Mouse (Mus musculus): ENCODE data around the gene Mypop.
A peak's percentile ranks its signal among the peaks of the same experiment; 100 is the strongest.

The Mypop gene

GRCm38 (mm10) chr7:19021048-19021447 is 30.0 kb downstream of the Mypop start:
- no peak for DNase-seq (ENCODE audit: low spot score)

DNA sequence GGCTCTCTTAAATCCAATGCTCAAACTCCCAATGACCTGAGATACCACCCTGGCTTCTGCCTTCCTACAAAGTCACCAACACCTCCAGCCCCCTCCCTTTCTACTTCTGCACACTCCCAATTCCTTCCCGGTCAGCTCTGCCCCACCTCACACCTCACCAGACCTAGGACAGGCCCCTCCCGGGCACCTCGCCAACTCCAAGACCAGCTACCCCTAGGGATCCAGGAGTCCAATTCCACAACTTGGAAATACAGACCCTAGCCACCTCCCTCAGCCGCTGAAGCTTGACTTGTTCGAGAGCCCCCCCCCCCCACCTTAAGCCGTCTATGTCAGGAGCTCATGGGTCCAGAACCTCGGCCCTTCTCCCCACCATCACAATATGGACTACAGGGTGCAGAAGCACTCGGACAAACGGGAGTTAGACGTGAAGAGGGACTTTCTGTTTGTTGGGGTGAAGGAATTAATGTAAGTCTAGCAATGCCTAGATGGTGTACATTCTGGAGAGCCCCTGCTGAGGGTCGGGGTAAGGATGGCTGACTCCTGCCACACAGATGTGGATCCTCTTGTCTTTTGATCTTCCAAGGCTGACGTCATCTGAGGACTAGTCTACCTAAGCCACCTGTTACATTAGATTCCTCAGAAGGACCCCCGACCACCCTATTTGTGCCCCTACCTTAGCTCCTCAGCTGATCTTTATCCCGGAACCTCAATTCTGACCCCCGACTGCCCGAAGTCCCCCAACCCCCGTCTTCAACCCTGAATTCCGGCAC is 31.3 kb downstream of the Mypop start:
- DNase-seq (ENCODE audit: low spot score): no peak

DNA sequence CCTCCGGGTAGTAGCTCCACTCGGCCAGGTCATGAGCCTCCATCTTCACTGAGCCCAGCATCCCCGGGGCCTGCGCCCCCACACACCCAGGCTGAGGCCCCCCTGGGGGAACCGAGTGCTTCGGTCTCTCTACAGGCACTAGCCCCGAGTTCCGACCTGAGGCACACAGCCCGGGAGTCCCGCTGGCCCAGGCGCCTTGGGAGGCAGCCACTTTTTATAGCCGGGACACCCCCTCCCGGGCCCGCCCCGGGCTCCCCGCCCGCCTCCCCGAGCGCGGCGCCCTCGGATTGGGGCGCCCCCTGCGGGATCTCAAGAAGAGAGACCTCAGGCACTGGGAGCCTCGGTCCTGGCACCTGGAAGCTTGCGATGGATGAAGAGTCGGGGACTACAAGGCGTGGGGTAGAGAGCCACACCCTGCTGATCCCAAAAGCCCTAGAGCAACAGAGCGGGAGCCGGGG is 32.3 kb downstream of the Mypop start, which contains the start of gene Foxa3:
Gene Foxa3, minus strand, starts transcription at position 182 of the 458 bp plus-strand sequence.
- no peak for DNase-seq (ENCODE audit: low spot score)

DNA sequence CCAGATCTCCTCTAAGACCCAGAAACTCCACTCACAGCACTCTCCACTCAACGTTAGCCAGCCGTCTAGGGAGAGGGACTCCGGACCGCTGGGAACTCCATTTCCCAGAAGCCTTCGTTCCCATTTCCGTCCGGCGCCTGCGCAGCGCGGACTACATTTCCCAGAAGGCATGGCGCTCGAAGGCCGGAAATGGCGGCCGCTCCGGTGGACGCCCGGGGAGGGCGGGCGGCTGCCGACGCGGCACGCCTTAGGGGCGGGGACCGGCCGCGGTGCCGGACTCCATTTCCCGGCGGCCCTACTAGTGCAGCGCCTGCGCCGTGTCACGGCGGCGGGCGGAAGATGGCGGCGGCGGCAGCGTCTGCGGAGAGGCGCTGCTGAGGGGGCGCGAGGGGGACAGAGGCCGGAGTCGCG is 33.1 kb downstream of the Mypop start, which contains the start of gene Sympk:
Gene Sympk, plus strand, starts transcription at position 282 of the 411 bp plus-strand sequence.
- peak; percentile 90 for DNase-seq (ENCODE audit: low spot score)

DNA sequence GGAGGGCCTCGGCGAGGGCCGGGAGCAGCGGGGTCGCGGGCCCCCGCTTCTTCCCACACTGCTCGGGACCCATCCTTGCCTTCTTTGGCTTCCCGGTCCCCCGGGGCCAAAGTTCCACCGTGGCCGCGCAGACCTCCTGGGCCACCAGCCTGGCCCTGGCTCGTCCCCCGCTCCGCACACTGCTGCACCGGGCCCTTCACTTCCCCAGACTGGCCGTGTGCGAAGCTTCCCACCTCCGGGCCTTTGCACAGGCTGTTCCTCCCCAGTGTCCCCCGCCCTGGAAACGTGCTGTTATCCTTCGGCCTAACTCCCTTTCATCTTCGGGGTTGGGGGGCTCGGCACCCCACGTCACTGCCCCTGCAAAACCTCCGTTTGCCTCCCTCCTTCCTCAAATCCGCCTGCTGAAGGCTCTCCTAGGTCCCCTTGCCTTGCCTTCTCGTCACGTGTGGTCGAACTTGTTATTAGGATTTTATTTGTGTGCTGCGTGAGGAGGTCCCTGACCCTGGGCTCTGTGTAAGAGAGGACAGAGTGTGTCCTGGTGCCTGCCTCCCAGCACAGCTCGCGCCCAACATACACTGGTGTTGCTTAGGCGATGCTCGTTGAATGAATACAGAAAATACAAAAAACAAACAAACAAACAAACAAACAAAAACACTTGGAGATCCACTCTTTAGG is 33.7 kb downstream of the Mypop start:
- no peak for DNase-seq (ENCODE audit: low spot score)

DNA sequence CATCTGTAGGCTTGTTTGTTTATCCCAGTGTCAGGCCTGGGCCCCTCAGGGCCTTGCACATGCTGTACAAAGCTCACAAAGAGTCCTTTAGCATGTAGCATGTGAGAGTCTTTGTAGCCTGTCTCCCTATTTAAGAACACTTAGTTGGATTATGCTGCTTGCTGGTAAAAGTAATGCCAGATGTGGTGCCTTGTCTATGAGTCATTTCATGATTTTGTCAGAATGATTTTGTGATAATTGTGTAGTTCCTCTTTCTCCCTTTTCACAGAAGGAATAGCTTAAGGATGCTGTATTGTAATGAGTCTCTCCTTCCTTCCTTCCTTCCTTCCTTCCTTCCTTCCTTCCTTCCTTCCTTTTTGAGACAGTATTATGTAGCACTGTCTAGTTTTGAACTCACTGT is 37.0 kb downstream of the Mypop start:
- no peak for DNase-seq (ENCODE audit: low spot score)

DNA sequence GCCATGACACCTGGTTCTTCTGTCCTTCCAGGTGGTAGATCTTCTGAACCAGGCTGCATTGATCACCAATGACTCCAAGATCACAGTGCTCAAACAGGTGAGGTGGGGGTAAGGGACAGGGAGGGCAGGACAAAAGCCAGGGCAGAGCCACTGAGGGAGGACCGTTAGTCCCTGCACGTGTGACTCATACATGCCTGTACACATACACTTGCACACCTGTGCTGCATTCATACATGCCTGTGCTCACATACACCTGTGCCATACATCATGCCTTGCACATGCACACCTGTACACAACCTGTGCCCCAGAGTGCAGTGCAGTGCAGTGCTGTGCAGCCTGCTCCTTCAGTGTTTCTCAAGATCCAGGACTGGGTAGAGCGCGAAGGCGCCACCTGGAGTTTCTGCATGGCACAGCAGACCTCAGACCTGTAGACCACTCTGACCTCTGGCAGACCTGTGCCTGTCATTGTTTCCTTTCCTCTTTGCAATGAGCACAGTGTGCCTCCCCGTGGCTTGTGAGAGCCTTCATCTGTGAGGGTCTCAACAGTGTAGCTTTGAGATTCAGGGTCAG is 38.1 kb downstream of the Mypop start:
- no peak for DNase-seq (ENCODE audit: low spot score)

GRCm38 (mm10) chr7:19031641-19032040 is 40.6 kb downstream of the Mypop start:
- no peak for DNase-seq (ENCODE audit: low spot score)

GRCm38 (mm10) chr7:19044616-19045015 is 53.6 kb downstream of the Mypop start:
- DNase-seq (ENCODE audit: low spot score): no peak

GRCm38 (mm10) chr7:19046286-19047069 is 55.4 kb downstream of the Mypop start:
- DNase-seq (ENCODE audit: low spot score): no peak

DNA sequence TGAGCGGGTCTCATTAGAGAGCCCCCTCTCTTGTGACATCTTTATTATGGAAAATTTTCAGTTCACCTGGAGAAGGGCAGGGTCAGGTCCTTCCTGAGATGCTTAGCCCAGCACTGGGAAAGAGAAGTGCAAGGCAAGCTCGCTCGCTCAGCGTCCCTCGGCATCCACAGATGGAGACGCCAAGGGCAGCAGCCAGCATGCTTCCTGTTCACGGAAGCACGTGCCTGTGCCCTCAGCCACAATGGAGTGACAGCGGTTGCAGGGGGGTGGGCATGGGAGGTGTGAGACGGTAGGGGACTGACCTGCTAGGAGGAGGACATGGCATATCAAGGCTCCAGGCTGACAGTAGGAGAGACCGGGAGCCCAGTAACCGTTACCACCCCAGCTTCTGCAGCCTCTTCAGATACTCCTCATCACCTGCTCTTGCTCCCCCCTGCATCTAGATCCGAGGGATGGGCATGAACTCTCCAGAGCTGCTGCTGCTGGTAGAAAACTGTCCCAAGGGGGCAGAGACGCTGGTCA is 57.0 kb downstream of the Mypop start:
- DNase-seq (ENCODE audit: low spot score): no peak

- no peak for DNase-seq (ENCODE audit: low spot score)
Observed at GRCm38 (mm10) chr7:19049252-19049651, 58.2 kb downstream of the Mypop start.

DNA sequence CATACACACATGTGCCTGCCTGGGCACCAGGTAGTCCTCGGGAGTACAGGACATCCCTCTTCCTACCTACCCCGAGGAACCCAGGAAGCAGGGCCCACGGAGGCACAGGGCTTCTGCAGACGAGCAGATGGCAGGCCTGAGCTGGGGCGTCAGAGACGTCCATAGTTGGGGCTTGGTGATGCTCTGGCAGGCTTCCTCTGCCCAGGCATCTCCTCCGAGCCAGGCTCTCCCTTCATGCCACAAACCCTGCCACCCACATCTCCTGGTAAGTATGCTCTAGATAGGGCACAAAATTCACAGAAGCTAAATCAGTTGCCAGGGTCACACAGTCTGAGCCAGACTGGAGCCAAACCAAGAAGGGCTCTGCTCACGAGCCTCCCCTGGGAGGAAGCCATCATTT is 59.1 kb downstream of the Mypop start:
- no peak for DNase-seq (ENCODE audit: low spot score)

- no peak for DNase-seq (ENCODE audit: low spot score)
Observed at GRCm38 (mm10) chr7:19051161-19051560, 60.1 kb downstream of the Mypop start.
